Mouse (Mus musculus) liver, embryonic 11.5 days (tissue): Measurements from ENCODE around the gene Emc6. TPM values are rescaled to one million over a fixed set of nuclear protein-coding genes. Genes with fewer than 3 reads are reported as not detected.

Source experiments
- ATAC-seq: fragments of 200-750 bp; cut with Nextera tagmentation; replicated peaks from 2 replicates; pipeline ENCODE4 v1.8.0; 2017; ENCODE audit warnings: moderate number of reproducible peaks, mild to moderate bottlenecking, moderate TSS enrichment, moderate library complexity; ENCODE audit not compliant: low FRiP score
- DNase-seq: peaks from one replicate; pipeline ENCODE4 v3.0.0-alpha.2; 2017; ENCODE audit warnings: low spot score
- H3K27ac ChIP-seq: fragments of 300-500 bp; sonication (generic); 2 replicates; pipeline ENCODE4 v1.5.1; 2014; ENCODE audit warnings: mild to moderate bottlenecking, low read depth, low read length, control low read depth
- H3K27me3 ChIP-seq: fragments of 300-500 bp; sonication (generic); replicated peaks from 2 replicates; pipeline ENCODE4 v1.6.1; 2014; ENCODE audit warnings: low read length, mixed read lengths; ENCODE audit not compliant: control insufficient read depth, insufficient read depth
- H3K36me3 ChIP-seq: fragments of 300-500 bp; sonication (generic); 2 replicates; pipeline ENCODE4 v1.6.1; 2014; ENCODE audit warnings: mild to moderate bottlenecking, low read length, moderate library complexity, mixed read lengths; ENCODE audit not compliant: control insufficient read depth, insufficient read depth
- H3K4me1 ChIP-seq: fragments of 300-500 bp; sonication (generic); replicated peaks from 2 replicates; pipeline ENCODE4 v1.6.1; 2014; ENCODE audit warnings: low read length, mixed read lengths; ENCODE audit not compliant: control insufficient read depth, insufficient read depth
- H3K4me2 ChIP-seq: fragments of 300-500 bp; sonication (generic); 2 replicates; pipeline ENCODE4 v1.6.1; 2014; ENCODE audit warnings: mild to moderate bottlenecking, control low read depth, moderate library complexity
- H3K4me3 ChIP-seq: fragments of 300-500 bp; sonication (generic); 2 replicates; pipeline ENCODE4 v1.5.1; 2014; ENCODE audit warnings: low read depth, low read length, control low read depth
- H3K9ac ChIP-seq: fragments of 300-500 bp; sonication (generic); 2 replicates; pipeline ENCODE4 v1.6.1; 2014; ENCODE audit warnings: low read depth, low read length, control low read depth
- H3K9me3 ChIP-seq: fragments of 300-500 bp; sonication (generic); 2 replicates; pipeline ENCODE4 v1.6.1; 2016; ENCODE audit warnings: low read length, inconsistent platforms, mixed read lengths; ENCODE audit not compliant: control insufficient read depth
- WGBS: fragments of 180-500 bp; shearing (Covaris S2); extraction: QIAGEN DNeasy Blood & Tissue Kit; methylation state at CpG from one replicate; pipeline ENCODE4 v1.1.7; 2014; 5-methylcytosine and 5-hydroxymethylcytosine counted together
- polyA plus RNA-seq: library from polyadenylated mRNA; unstranded; fragments of >200 nt; fragmentation: Nextera tagmentation; extraction: Ambion mirVana; gene quantifications from 2 replicates; pipeline ENCODE4 v1.2.1, GENCODE M21; 2014

Gene Emc6
- polyA plus RNA-seq, 1 experiment from 2014 or later = 148 TPM

- ATAC-seq (no peak), DNase-seq (no peak)
- no peak overlapping the region for H3K27ac ChIP-seq
- WGBS = 84% methylated on average over 6 of the region's 6 CpGs
- H3K36me3 ChIP-seq = peaks cover 3% of the 10 kb centered on the region; the same call in 1 of the 2 replicates
- no peak overlapping the region for H3K9ac ChIP-seq
- no peaks in the 10 kb centered on the region for H3K4me1 ChIP-seq
- no peak overlapping the region for H3K4me3 ChIP-seq
- no peaks in the 10 kb centered on the region for H3K9me3 ChIP-seq
- no peak overlapping the region for H3K4me2 ChIP-seq
- H3K27me3 ChIP-seq = no peaks in the 10 kb centered on the region
These were observed 50.3 kb downstream of the Emc6 start for GRCm38 (mm10) chr11:73126495-73126894.

Other genes with a start within 250 kb of the Emc6 start
- gene Atp2a3, start 215.9 kb downstream of the Emc6 start, polyA plus RNA-seq = 23.5 and 25.9 TPM in 2 replicates
- 17.6 and 18.8 TPM in 2 replicates for gene P2rx1, start 177.9 kb downstream of the Emc6 start, polyA plus RNA-seq
- 2.6 and 3.0 TPM in 2 replicates for gene Camkk1, start 158.0 kb downstream of the Emc6 start, polyA plus RNA-seq
- gene Ncbp3, start 129.3 kb downstream of the Emc6 start, polyA plus RNA-seq = 11.1 and 11.8 TPM in 2 replicates
- 0.43 and 0.60 TPM in 2 replicates for gene Itgae, start 86.5 kb downstream of the Emc6 start, polyA plus RNA-seq
- 24.2 and 25.1 TPM in 2 replicates for gene Haspin, start 38.7 kb downstream of the Emc6 start, polyA plus RNA-seq
- 0.62 and 0.68 TPM in 2 replicates for gene P2rx5, start 16.6 kb downstream of the Emc6 start, polyA plus RNA-seq
- gene Tax1bp3, start within 50 bp of the Emc6 start, polyA plus RNA-seq = 81.1 and 85.3 TPM in 2 replicates
- gene Ctns, start 22.0 kb upstream of the Emc6 start, polyA plus RNA-seq = 11.7 and 12.3 TPM in 2 replicates
- 2.6 and 2.7 TPM in 2 replicates for gene Shpk, start 22.4 kb upstream of the Emc6 start, polyA plus RNA-seq
- not detected in 2 replicates for gene Trpv1, start 57.3 kb upstream of the Emc6 start, polyA plus RNA-seq
- 0.04 TPM in 1 of 2 replicates, not detected in the other for gene Trpv3, start 90.4 kb upstream of the Emc6 start, polyA plus RNA-seq
- 0.82 and 2.1 TPM in 2 replicates for gene Aspa, start 152.6 kb upstream of the Emc6 start, polyA plus RNA-seq
- not detected in 2 replicates for gene Gm49340, start 152.7 kb upstream of the Emc6 start, polyA plus RNA-seq
- 0.32 TPM in 1 of 2 replicates, not detected in the other for gene Spata22, start 152.7 kb upstream of the Emc6 start, polyA plus RNA-seq
- 0.16 TPM in 1 of 2 replicates, not detected in the other for gene Olfr20, start 173.7 kb upstream of the Emc6 start, polyA plus RNA-seq
- not detected in 2 replicates for gene Olfr376, start 194.2 kb upstream of the Emc6 start, polyA plus RNA-seq
- gene Olfr1, start 222.6 kb upstream of the Emc6 start, polyA plus RNA-seq = not detected in 2 replicates